Mouse (Mus musculus) lung, postnatal 4 days (tissue): ENCODE measurements around the gene Mmel1.

Experiments used
- DNase-seq, 2 experiments: peaks; one replicate each; pipeline ENCODE4 v3.0.0; 2021

Mmel1 gene

DNA sequence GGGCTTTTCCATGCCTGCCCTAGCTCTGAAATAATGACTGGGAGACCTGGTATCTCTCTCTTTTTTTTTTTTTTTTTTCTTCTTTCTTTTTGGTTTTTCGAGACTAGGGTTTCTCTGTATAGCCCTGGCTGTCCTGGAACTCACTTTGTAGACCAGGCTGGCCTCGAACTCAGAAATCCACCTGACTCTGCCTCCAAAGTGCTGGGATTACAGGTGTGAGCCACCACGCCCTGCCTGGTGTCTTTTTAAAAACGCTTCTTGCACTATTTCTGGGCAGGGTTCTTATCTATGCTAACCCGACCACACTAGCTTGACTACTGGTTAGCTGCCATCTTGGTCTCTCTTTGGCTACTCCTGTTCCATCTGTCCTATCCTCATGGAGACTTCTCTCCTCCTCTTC is 39.1 kb downstream of the Mmel1 start:
- DNase-seq = no peak

DNA sequence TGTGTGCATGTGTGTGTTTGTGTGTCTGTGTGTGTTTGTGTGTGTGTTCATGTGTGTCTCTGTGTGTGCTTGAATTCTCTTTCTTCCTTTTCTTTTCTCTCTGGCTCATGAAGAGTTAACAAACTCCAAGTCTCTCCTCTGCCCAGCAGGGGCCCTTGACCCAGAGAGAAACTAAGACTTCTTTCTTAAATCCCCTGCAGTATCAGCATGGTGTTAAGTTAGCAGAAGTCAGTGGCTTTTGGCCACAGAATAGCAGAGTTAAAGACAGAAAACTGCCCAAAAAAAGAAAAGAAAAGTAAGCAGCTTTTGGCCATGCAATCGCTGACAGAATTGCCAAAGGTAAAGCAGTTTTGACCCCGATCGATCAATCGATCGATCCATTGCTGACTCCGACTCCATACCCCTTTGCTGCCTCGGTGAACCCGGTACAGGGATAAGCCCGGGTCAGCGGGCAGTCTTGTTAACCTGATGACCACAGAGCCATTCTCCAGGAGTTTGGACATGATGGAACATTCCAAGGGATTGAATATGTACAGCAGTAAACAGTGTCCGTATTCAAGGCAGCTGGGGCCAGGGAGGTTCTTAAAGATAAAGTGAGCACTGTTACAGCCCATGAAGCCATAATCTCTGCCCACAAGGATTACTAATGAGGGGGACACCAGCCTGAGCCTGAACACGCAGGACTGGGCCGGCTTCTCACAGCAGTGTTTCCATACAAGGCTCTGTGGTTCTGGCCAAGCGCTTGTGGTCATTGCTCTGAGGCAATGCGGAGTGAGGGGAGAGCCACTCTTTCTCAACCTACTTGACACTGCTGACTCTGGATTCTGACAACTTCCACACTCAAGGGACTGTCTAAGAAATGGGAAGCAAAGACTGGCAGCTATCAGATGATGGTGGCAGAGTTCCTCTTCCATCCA is 41.5 kb downstream of the Mmel1 start:
- DNase-seq = peak; percentile 66

DNA sequence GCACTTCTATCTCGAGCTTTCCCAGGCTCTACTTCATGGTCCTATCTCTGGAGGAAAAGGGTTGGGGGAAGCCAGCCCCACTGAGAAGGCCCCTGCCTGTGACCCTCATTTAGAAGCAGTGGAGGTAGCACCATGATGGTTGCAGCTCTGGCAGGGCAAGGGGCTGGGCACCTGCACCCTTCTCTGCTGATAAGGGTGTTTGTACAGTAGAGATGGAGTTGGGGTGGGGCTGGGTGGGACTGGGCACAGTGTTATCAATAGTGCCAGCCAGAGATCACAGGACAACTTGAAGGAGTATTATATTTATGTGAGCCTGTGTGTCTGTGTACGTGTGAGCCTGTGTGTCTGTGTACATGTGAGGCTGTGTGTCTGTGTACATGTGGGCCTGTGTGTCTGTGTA is 42.3 kb downstream of the Mmel1 start:
- no peak for DNase-seq

DNA sequence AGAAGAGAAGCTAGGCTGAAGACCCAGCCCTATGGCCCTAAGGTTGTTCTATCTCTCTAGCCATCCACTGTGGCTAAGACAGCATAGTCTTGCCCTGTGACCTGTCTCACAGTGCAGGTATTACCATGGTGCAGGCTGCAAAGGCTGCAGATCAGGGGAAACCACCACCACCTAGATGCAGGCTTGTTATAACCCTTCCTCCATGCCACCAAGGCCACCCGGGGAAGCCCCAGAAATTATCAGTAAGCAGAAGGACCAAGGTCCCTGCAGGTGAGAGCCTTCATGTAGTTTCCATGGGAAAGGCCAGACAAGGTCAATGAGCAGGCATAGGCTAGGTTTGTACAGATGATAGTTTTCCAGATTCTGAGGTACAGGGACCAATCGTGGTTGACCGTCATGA is 44.5 kb downstream of the Mmel1 start:
- peak in 1 of 2 experiments; percentile 6 for DNase-seq

DNA sequence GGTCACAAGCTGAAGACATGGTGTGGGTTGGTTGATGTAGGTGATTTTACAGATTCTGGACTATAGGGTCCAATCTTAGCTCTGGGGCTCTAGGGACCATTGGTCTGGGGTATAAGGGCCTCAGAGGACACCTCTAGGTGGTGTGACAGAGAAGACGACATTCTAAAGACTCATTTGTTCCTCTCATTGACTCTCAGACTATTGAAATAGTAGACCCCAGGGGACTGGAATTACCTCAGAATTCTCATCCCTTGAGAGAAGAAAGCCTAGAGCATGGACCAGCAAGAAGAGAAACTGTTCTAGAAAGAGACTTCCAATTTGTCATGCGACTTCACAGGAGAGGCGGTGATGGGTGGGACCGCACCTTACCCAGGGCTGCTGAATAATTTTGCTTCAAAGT is 44.9 kb downstream of the Mmel1 start:
- DNase-seq = no peak

DNA sequence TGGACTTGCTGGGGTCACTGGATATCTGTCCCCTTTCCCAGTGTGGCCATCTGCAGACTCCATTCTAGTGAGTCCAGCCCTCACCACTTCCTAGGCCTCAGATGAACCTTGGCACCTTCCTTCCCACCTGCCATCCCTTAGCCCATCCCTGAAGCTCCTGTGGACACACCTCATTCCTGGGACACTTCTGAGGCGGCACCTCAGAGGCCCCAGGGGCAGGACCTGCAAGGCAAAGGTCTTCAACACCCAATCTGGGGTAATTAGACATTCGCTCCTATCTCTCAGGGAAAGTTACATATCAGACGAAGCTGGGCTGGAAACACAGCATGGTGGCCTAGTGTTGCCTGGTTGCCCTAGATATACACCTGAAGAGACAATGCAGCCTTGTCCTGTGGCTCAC is 45.3 kb downstream of the Mmel1 start:
- DNase-seq = peak in 1 of 2 experiments; percentile 10

DNA sequence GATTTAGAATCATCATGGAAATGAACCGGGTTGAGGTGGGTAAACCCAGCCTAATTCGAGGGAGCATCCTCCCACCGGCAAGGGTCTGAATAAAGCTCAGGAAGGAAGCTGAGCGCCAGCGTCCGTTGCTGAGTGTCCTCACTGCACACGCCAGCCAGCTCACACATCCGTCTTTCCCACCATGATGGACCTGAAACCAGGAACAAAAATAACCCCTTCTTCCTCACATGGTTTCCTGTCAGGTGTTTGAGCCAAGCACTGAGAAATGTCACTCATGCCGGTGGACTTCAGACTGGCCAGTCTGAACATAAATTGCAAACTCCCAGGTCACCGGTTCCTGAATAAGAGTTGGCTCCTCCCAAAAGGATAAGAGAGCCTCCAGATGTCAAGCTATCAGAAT is 45.9 kb downstream of the Mmel1 start:
- peak in 1 of 2 experiments; percentile 17 for DNase-seq

DNA sequence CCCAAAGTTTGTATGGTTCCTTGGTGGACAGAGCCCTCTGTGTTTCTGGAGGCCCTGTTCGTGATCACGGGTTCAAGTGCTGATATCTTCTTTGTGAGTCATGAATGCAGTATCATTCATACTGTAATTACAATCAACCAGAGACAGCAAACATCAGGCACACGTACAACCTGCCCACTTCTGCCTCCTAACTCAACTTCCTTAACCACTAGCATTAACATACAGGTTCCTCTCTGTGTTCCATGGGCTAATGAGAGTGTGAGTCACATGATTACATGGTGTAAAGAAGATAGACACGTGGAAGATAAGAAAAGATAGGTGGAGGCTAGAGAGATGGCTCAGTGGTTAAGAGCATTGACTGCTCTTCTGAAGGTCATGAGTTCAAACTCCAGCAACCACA is 47.3 kb downstream of the Mmel1 start:
- peak in 1 of 2 experiments; percentile 2 for DNase-seq

DNA sequence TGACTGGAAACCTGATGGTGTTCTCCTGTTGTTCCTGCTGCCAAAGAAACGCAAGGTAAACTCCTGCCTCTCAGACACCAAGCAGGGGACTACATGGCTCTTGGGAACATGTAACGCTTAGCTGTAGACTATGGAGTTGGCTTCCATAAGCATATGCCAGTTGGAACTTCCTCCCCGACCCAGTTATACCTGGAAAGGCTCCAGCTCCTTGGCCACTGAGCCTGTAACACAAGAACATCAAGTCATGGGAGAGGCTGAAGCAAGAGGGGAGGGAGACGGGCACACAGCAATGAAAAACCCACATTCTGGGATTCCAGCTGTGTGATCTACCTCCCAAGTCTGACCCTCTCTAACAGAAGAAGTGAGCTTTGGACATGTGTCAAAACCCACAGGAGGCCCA is 52.9 kb downstream of the Mmel1 start:
- no peak for DNase-seq

DNA sequence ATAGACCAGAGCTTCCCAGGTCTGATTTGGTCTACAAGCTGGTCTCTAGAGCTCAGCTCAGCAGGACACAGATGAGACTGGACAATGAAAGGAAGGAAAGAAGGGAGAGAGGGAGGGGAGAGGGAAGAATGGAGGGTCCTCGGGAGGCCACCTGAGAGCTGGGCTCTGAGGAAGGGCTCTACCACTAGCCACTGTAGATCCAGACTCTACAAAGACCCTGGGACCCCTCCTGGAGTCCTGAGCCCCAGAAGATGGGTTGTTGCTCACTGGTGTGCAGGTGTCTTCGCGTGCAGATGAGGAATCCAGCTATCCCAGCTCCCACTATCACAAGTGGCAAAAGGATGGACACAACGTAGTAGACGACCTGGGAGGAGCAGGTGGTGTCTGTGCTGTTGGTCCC is 53.5 kb downstream of the Mmel1 start:
- DNase-seq = no peak

DNA sequence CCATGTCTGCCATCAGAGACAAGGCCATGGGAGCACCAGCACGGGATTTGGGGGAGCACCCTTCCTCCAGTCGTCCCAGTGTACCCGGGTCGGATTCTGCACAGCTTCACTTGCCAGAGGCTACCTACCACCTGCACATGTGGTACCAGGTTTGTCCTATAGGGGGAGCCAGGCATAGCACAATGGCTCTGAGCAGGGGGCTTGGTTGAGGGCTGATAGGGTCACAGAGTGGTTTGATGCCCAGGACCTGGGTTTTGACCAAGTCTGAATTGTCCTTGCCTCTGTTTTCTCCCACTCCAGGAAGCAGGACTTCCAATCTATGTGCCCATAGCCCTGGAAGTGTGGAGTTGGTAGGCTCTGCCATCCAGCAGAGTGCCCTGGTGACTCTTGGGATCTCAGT is 56.0 kb downstream of the Mmel1 start:
- DNase-seq = peak; percentile 18 to 35

DNA sequence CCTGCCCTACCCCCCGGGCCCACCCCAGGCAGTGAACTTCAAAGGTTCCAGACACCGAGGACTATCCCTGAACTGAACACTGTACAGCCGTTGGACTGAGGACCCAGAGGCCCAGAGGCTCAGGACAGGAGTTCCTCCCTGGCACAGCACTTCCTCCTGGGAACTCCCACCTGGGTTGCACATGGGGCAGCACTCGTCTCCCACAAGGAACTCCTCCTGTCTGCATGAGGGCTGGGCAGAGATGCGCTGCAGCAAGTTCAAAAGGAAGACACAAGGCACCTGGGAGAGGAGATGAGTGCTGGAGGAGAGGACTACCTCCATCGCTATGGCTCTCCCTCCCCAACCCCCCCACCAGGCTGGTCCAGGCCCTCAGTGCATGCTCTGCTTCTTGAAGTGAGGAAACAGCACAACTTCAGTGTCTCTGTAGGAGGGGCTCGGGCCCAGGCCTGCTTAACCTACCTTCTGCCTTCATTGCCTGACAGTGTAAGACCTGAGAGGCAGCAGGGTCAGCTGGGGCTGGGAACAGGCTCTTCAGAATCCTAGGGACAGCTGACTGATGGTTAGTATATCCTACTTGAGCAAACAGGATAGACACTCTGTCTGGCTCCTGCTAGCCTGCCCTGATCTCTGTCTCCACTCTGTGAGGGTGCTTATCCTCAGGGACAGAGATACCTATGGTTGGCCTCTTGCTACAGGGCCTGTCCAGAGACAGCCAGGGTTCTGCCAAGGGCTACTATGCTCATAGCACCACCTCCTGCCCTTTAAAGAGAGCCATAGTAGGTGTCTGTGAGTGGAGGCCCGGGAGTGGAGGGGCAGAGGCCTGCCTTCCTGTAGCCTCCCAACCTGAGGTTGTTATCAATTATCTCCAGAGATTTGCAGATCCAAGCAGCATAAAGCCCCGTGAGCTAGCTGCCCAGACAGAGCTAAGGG is 57.8 kb downstream of the Mmel1 start:
- peak; percentile 24 to 27 for DNase-seq

DNA sequence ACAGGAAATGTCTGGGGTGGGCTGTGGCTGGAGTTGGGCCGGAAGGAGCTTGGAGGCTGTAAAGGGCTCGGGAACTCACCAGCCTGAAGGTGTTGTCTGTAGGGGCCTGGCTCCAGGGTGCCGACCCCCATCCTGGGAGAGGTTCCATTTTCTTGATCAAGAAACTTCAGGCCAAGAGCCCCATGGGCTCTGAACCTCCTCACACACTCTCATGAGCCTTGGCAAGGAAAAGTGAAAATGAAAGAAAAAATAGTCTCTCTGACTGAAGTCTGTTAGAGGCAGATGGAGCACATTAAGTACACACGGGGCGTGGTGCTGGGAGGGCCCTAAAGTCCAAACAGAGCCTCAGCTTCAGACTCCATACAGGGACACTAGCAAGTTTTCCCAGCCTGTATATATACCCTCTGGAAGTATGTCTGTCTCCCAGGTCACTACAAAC is 58.5 kb downstream of the Mmel1 start:
- DNase-seq = peak; percentile 62 to 63

DNA sequence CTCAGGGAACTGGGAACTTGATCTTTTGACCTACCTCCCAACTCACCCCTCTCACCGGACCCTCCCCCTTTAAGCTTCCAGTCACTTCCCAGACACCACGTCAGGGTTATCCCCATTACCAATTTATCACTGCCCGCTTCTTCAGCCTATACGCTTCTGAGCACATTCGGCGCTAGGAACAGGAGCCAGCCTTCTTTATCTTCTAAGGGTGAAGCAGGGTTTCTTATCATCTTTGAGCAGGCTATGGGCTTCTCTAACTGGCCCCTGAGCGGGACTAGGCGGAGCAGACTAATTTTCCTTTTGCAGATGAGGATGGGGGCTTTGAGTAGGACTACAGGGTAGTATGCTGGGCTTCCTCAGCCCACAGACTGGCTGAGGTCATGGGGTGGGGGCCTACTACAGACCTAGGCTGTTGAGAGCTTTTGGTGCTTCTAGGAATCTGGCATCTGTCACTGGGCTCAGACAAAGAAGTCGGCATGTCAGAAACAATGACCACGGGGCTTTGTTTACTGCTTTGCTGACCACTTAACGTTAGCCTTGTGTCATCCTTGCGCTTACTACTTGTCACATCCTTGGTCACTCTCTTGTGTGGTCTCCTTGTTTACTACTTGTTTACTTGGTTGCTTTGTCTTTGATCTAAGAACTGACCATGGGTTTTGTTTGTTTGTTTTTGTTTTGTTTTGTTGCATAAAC is 59.2 kb downstream of the Mmel1 start, which contains the start of gene Tnfrsf14:
Gene Tnfrsf14 (minus strand): TSS at position 169 of the 693 bp plus-strand sequence.
- DNase-seq = no peak

DNA sequence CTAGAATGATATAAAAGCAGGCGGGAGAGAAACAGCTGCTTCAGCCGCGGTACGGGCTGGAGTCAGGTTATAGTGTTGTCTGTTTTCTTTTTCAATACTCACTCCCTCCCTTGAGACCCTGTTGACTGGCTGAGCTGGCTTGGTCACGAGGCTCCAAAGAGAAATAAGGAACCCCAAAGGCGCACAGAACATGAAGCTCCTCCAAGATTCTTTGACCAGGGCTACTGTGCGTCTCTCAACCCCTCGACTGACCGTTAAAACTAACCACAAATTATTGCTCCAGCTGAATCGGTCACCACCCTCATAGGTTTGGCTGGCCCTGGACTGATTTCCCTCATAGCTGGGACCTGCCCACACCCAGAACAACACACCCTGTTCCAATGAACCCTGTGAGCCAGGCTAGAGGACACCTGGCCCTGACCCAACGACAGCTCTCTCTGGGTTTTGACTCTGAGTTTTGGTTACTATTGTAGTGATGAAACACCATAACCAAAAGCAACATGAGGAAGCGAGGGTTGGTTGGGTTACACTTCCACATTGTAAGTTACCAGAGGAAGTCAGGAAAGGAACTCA is 59.8 kb downstream of the Mmel1 start:
- DNase-seq = peak; percentile 44 to 47

DNA sequence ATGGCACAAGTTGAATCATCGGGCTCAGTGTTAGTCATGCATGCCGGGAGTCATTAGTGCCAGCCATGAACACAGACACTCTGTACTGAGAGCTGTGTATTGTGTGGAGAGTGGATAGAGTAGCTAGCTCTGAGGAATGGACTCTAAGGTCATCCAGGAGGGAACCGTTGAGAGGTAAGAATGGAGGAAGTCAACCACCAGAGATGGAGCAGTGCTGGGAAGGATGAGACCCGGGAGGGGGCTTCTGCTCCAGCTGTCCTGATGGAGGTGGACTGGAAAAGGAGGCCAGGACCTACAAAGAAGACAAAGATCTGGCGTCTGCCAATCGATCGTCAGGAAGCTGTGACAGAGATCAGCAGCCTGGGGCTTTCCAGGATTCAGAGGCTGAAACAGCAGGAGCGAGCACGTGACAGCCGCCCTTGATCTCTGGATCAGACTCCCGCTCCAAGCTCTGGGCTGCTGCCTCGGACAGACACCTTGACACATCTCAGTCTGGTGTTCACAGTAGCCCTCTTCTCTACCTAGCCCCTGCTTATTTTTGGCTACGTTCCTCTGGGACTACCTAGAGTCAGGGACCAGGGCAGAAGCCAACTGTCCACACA is 64.0 kb downstream of the Mmel1 start:
- no peak for DNase-seq

DNA sequence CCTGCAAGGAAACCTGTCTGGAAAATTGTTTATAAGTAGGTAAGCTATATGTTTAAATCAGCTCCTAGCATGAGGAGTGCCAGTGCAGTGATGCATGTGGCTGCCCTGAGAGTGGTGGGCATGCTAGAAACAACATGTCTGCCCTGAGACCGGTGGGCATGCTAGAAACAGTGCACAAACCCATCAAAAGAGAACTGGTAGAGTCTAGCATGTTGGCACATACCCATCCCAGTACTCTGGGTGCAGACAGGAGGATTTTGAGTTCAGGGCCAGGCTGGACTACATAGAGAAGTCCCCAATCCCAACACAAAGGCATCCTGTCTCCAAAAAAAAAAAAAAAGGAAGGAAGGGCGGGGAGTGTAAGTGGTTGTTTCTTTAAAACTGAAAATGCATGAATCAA is 65.4 kb downstream of the Mmel1 start:
- DNase-seq = no peak

DNA sequence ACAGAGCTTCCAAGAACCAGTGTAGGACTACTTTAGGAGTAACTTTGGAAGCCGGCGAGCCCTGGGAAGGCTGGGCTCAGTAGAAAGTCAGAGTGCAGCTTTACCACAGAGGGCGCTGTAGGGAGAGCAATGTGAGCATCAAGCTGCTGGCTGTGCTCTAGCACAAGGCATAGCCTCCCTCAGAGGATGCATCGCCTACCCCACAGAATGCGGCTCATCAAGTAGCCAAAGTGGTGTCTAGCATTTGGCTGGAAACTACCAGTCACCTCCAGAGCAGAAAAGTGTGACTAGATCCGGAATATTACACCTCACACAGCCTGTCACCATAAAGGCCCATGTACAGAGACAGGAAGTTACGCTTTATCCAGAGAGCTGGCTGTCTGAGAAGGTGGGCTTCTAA is 66.4 kb downstream of the Mmel1 start:
- DNase-seq = no peak

DNA sequence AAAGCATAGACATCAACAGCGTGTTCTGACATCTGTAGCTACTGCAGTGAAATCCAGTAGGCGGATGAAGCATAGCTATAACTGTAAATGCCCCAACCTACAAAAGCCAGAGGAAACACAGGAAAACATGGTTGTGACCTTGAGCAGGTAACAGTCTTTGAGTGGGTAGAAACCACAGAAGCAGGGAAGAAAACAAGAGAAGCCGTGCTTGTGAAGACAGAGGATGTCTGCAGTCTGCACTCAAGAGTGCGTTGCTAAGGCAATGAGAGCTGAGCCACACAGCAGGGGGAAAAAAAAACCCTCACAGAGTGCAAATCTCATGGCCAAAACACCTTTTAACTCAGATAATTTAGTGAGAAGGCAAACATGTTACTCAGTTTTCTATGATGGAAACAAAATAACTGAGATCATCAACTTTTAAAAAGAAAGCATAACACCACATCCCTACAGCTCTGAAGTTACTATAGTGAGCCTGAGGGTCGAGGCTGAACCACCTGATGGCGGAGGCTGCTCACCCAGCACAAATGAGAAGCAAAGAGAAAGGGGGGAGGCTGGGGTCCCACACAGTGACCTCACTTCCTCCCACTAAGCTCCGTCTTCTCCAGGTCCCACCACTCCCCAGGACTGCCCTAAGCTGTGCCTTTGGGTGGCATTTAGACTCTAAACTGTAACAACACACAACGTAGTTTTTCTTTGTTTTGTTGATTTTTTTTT is 67.3 kb downstream of the Mmel1 start:
- no peak for DNase-seq

DNA sequence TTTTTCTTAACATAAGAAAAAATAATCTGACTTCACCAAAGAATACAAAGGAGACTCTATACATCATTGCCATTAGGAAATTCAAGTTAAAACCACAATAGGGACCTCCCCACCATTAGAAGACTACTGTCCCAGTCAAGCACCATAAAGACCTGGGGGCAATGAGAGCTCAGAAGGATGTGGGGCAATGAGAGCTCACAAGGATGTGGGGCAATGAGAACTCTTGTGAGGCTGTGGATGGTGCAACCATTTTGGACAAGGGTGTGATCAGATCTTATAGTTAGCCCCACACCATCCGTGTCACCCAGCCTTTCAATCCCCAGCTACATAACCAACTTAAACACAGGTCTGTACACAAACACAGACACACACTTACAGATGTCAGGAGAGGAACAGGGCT is 68.4 kb downstream of the Mmel1 start:
- no peak for DNase-seq

DNA sequence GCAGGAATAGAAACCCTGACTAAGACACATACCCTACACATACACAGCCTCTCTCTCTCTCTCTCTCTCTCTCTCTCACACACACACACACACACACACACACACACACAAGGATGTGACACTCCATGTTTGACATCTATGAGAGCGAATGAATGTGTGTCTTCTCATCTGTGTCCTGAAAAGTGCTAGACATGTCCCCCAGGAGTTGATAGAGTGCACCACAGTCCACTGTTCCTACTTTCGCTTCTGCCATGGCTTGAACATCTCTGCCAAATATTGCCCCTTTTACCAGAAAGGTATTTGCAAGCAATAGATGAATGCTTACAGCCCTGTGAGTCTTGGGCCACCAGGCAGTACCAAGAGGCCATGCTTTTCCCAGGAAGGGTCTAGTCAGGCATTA is 70.8 kb downstream of the Mmel1 start:
- DNase-seq = no peak
